Mouse (Mus musculus): Measurements from ENCODE around the gene Spata13. TPM values are rescaled to one million over a fixed set of nuclear protein-coding genes. Genes with fewer than 3 reads are reported as not detected.
A peak's percentile ranks its signal among the peaks of the same experiment; 100 is the strongest.

Gene Spata13
- polyA plus RNA-seq, 1 experiment from 2014 or later = 73.2 TPM

GRCm38 (mm10) chr14:60659498-60659897 lies 25.7 kb downstream of the Spata13 start:
- H3K4me1 ChIP-seq (replicated peaks; ENCODE audit: control insufficient read depth, insufficient read depth, low read length) = no peaks in the 10 kb centered on the region
- no peak overlapping the region for H3K4me2 ChIP-seq (replicated peaks; ENCODE audit: low read depth, low read length)
- 93% methylated on average over 8 of the region's 8 CpGs for WGBS
- 0 out of 2 replicates have a peak, but pooled peaks cover 2% of the 10 kb centered on the region for H3K27me3 ChIP-seq (ENCODE audit: control insufficient read depth, insufficient read depth, low read length)
- no peak for ATAC-seq (ENCODE audit: low FRiP score)
- H3K9me3 ChIP-seq (ENCODE audit: control insufficient read depth, low read length) = no peaks in the 10 kb centered on the region
- no peak overlapping the region for H3K9ac ChIP-seq (ENCODE audit: low read depth, low read length)
- DNase-seq (ENCODE audit: low spot score) = no peak
- H3K27ac ChIP-seq (ENCODE audit: low read depth, low read length) = no peak overlapping the region
- H3K36me3 ChIP-seq (ENCODE audit: control insufficient read depth, insufficient read depth, low read length) = no peaks in the 10 kb centered on the region
- no peak overlapping the region for H3K4me3 ChIP-seq (ENCODE audit: low read depth, low read length)

DNA sequence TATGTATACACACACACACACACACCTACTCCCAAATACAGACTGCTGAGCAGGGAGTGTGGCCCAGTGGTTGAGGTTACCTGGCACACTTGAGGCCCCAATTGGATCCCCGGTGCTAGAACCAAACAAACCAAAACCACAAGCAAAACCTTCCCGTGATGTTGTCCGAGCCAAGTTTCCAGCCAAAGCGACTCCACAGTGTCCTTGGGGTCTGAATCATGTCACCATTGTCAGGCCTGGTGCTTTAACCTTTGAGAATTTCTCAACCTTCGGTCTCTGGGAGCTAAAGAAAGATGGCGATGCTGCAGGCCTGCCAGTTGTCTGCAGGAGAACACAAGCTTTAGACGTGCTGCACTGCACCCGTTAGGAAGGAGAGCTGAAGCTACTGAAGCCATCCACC lies 26.8 kb downstream of the Spata13 start:
- Histone ChIP-seq H3K4me3 (ENCODE audit: low read depth, low read length) (no peak overlapping the region), H3K36me3 (ENCODE audit: control insufficient read depth, insufficient read depth, low read length) (no peaks in the 10 kb centered on the region), H3K27ac (ENCODE audit: low read depth, low read length) (no peak overlapping the region), H3K9me3 (ENCODE audit: control insufficient read depth, low read length) (no peaks in the 10 kb centered on the region), H3K27me3 (ENCODE audit: control insufficient read depth, insufficient read depth, low read length) (0 out of 2 replicates have a peak, but pooled peaks cover 2% of the 10 kb centered on the region), H3K4me2 (replicated peaks; ENCODE audit: low read depth, low read length) (no peak overlapping the region), H3K9ac (ENCODE audit: low read depth, low read length) (no peak overlapping the region), H3K4me1 (replicated peaks; ENCODE audit: control insufficient read depth, insufficient read depth, low read length) (no peaks in the 10 kb centered on the region)
- no peak for DNase-seq (ENCODE audit: low spot score)
- 92% methylated on average over 8 of the region's 8 CpGs for WGBS
- ATAC-seq (ENCODE audit: low FRiP score) = no peak

DNA sequence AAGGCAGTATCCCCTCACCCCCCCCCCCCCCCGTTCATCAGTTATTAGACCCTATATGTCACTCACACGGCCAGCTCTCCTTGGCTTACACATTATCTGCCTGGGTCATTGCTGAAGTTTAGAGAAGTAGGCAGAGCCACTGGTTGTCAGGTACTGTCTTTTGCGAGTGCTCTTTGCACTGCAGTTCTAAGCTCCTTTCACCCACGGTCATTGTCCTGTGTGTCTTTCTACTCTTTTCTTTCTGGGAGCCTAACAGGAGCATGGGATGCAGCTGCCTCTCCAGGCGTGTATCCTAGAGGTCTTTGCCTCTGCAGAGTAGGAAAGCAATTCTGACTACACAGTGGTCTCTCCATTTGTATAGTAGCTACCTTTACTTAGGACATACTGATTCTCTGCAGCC lies 27.5 kb downstream of the Spata13 start:
- H3K36me3 ChIP-seq (ENCODE audit: control insufficient read depth, insufficient read depth, low read length) = no peaks in the 10 kb centered on the region
- H3K4me1 ChIP-seq (replicated peaks; ENCODE audit: control insufficient read depth, insufficient read depth, low read length) = no peaks in the 10 kb centered on the region
- H3K4me2 ChIP-seq (replicated peaks; ENCODE audit: low read depth, low read length) = no peak overlapping the region
- no peak overlapping the region for H3K9ac ChIP-seq (ENCODE audit: low read depth, low read length)
- WGBS = 92% methylated on average over 5 of the region's 5 CpGs
- H3K27ac ChIP-seq (ENCODE audit: low read depth, low read length) = no peak overlapping the region
- DNase-seq (ENCODE audit: low spot score) = no peak
- H3K27me3 ChIP-seq (ENCODE audit: control insufficient read depth, insufficient read depth, low read length) = 0 out of 2 replicates have a peak, but pooled peaks cover 2% of the 10 kb centered on the region
- no peak for ATAC-seq (ENCODE audit: low FRiP score)
- no peaks in the 10 kb centered on the region for H3K9me3 ChIP-seq (ENCODE audit: control insufficient read depth, low read length)
- H3K4me3 ChIP-seq (ENCODE audit: low read depth, low read length) = no peak overlapping the region

GRCm38 (mm10) chr14:60663309-60663940 lies 29.6 kb downstream of the Spata13 start:
- Histone ChIP-seq H3K27me3 (ENCODE audit: control insufficient read depth, insufficient read depth, low read length) (0 out of 2 replicates have a peak, but pooled peaks cover 2% of the 10 kb centered on the region), H3K9ac (ENCODE audit: low read depth, low read length) (no peak overlapping the region), H3K36me3 (ENCODE audit: control insufficient read depth, insufficient read depth, low read length) (no peaks in the 10 kb centered on the region), H3K4me2 (replicated peaks; ENCODE audit: low read depth, low read length) (no peak overlapping the region), H3K9me3 (ENCODE audit: control insufficient read depth, low read length) (no peaks in the 10 kb centered on the region), H3K4me1 (replicated peaks; ENCODE audit: control insufficient read depth, insufficient read depth, low read length) (no peaks in the 10 kb centered on the region), H3K27ac (ENCODE audit: low read depth, low read length) (no peak overlapping the region), H3K4me3 (ENCODE audit: low read depth, low read length) (no peak overlapping the region)
- DNase-seq (ENCODE audit: low spot score) (no peak), ATAC-seq (ENCODE audit: low FRiP score) (no peak)
- 85% methylated on average over 11 of the region's 11 CpGs for WGBS

DNA sequence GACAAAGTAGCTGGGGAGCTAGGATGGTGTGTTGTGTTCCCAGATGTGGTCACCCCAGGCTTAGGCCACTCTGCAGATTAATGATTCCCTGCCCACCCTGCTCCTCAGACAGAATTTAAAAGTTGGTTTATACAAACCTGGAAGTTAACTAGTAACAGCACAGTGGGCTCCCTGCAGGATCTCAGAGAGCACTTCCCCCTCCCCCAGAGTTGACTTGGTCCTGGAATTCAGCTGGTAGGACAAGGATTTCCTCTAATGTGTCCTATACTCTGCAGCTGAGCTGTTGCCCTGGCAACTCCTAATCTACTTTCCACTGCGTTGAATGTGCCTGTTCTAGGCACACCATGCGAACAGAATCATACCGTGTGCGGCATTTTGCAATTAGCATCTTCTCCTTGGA lies 30.8 kb downstream of the Spata13 start:
- Histone ChIP-seq H3K9me3 (ENCODE audit: control insufficient read depth, low read length) (no peaks in the 10 kb centered on the region), H3K4me2 (replicated peaks; ENCODE audit: low read depth, low read length) (no peak overlapping the region), H3K27ac (ENCODE audit: low read depth, low read length) (no peak overlapping the region), H3K4me1 (replicated peaks; ENCODE audit: control insufficient read depth, insufficient read depth, low read length) (no peaks in the 10 kb centered on the region), H3K36me3 (ENCODE audit: control insufficient read depth, insufficient read depth, low read length) (no peaks in the 10 kb centered on the region), H3K4me3 (ENCODE audit: low read depth, low read length) (no peak overlapping the region), H3K9ac (ENCODE audit: low read depth, low read length) (no peak overlapping the region), H3K27me3 (ENCODE audit: control insufficient read depth, insufficient read depth, low read length) (0 out of 2 replicates have a peak, but pooled peaks cover 2% of the 10 kb centered on the region)
- DNase-seq (ENCODE audit: low spot score) = peak; percentile 30
- WGBS = 45% methylated on average over 4 of the region's 4 CpGs
- 0 out of 2 replicates have a peak, but pooled peaks have one; percentile 33 for ATAC-seq (ENCODE audit: low FRiP score)

- Histone ChIP-seq H3K27ac (ENCODE audit: low read depth, low read length) (no peak overlapping the region), H3K27me3 (ENCODE audit: control insufficient read depth, insufficient read depth, low read length) (0 out of 2 replicates have a peak, but pooled peaks cover 2% of the 10 kb centered on the region), H3K4me2 (replicated peaks; ENCODE audit: low read depth, low read length) (no peak overlapping the region), H3K4me3 (ENCODE audit: low read depth, low read length) (no peak overlapping the region), H3K9ac (ENCODE audit: low read depth, low read length) (no peak overlapping the region), H3K9me3 (ENCODE audit: control insufficient read depth, low read length) (no peaks in the 10 kb centered on the region), H3K4me1 (replicated peaks; ENCODE audit: control insufficient read depth, insufficient read depth, low read length) (no peaks in the 10 kb centered on the region), H3K36me3 (ENCODE audit: control insufficient read depth, insufficient read depth, low read length) (no peaks in the 10 kb centered on the region)
- DNase-seq (ENCODE audit: low spot score) (no peak), ATAC-seq (ENCODE audit: low FRiP score) (no peak)
- 63% methylated on average over 6 of the region's 6 CpGs for WGBS
Observed at GRCm38 (mm10) chr14:60665263-60665662, 31.5 kb downstream of the Spata13 start.

- no peaks in the 10 kb centered on the region for H3K9me3 ChIP-seq (ENCODE audit: control insufficient read depth, low read length)
- ATAC-seq (ENCODE audit: low FRiP score) (no peak), DNase-seq (ENCODE audit: low spot score) (no peak)
- no peak overlapping the region for H3K9ac ChIP-seq (ENCODE audit: low read depth, low read length)
- no peak overlapping the region for H3K27ac ChIP-seq (ENCODE audit: low read depth, low read length)
- 0 out of 2 replicates have a peak, but pooled peaks cover 2% of the 10 kb centered on the region for H3K27me3 ChIP-seq (ENCODE audit: control insufficient read depth, insufficient read depth, low read length)
- no peak overlapping the region for H3K4me3 ChIP-seq (ENCODE audit: low read depth, low read length)
- WGBS = 86% methylated on average over 7 of the region's 7 CpGs
- H3K36me3 ChIP-seq (ENCODE audit: control insufficient read depth, insufficient read depth, low read length) = no peaks in the 10 kb centered on the region
- H3K4me1 ChIP-seq (replicated peaks; ENCODE audit: control insufficient read depth, insufficient read depth, low read length) = no peaks in the 10 kb centered on the region
- no peak overlapping the region for H3K4me2 ChIP-seq (replicated peaks; ENCODE audit: low read depth, low read length)
Observed at GRCm38 (mm10) chr14:60666252-60666651, 32.5 kb downstream of the Spata13 start.

GRCm38 (mm10) chr14:60670191-60670590 lies 36.4 kb downstream of the Spata13 start:
- DNase-seq (ENCODE audit: low spot score) (peak; percentile 34), ATAC-seq (ENCODE audit: low FRiP score) (no peak)
- H3K4me2 ChIP-seq (replicated peaks; ENCODE audit: low read depth, low read length) = no peak overlapping the region
- H3K4me3 ChIP-seq (ENCODE audit: low read depth, low read length) = no peak overlapping the region
- WGBS = 43% methylated on average over 7 of the region's 7 CpGs
- H3K9ac ChIP-seq (ENCODE audit: low read depth, low read length) = no peak overlapping the region
- no peaks in the 10 kb centered on the region for H3K9me3 ChIP-seq (ENCODE audit: control insufficient read depth, low read length)
- H3K27ac ChIP-seq (ENCODE audit: low read depth, low read length) = no peak overlapping the region
- no peaks in the 10 kb centered on the region for H3K27me3 ChIP-seq (ENCODE audit: control insufficient read depth, insufficient read depth, low read length)
- H3K36me3 ChIP-seq (ENCODE audit: control insufficient read depth, insufficient read depth, low read length) = no peaks in the 10 kb centered on the region
- H3K4me1 ChIP-seq (replicated peaks; ENCODE audit: control insufficient read depth, insufficient read depth, low read length) = no peaks in the 10 kb centered on the region

DNA sequence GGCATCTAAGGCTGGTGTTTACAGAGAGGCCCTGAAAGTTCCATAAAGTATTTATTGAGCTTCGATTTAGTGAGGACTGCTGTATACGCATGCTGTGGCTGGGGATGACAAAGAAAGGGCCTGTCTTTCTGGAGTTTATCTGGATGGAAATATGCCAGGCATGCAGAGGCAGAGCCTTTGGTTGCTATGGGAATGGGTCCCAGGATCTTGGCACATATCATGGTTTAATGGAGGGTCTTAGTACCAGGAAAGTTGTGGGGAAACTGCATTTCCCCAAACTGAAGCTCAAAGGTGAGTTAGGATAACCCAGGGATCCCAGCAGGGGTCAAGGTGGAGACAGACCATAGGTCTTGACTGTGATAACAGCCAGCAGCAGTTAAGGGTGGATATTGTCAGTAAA lies 37.7 kb downstream of the Spata13 start:
- DNase-seq (ENCODE audit: low spot score) = no peak
- Histone ChIP-seq H3K9me3 (ENCODE audit: control insufficient read depth, low read length) (no peaks in the 10 kb centered on the region), H3K4me1 (replicated peaks; ENCODE audit: control insufficient read depth, insufficient read depth, low read length) (no peaks in the 10 kb centered on the region), H3K4me3 (ENCODE audit: low read depth, low read length) (no peak overlapping the region), H3K27me3 (ENCODE audit: control insufficient read depth, insufficient read depth, low read length) (no peaks in the 10 kb centered on the region), H3K9ac (ENCODE audit: low read depth, low read length) (no peak overlapping the region), H3K4me2 (replicated peaks; ENCODE audit: low read depth, low read length) (no peak overlapping the region), H3K27ac (ENCODE audit: low read depth, low read length) (no peak overlapping the region), H3K36me3 (ENCODE audit: control insufficient read depth, insufficient read depth, low read length) (no peaks in the 10 kb centered on the region)
- 87% methylated on average over 2 of the region's 2 CpGs for WGBS
- no peak for ATAC-seq (ENCODE audit: low FRiP score)

Data from hindbrain, embryonic 11.5 days (tissue).